Mouse (Mus musculus): ENCODE measurements around the gene Acox3. TPM values are rescaled to one million over a fixed set of nuclear protein-coding genes. Genes with fewer than 3 reads are reported as not detected.

Gene Acox3
- polyA plus RNA-seq, 1 experiment, result 15.1 TPM

GRCm38 (mm10) chr5:35630706-35631105 lies 47.9 kb downstream of the Acox3 start:
- Histone ChIP-seq H3K36me3 (ENCODE audit: control insufficient read depth, insufficient read depth, low read length, poor library complexity, severe bottlenecking) (no peaks in the 10 kb centered on the region), H3K27me3 (ENCODE audit: control insufficient read depth, insufficient read depth, low read length, poor library complexity, severe bottlenecking) (no peaks in the 10 kb centered on the region), H3K9ac (ENCODE audit: low read depth, poor library complexity, severe bottlenecking) (no peak overlapping the region), H3K4me1 (ENCODE audit: control insufficient read depth, insufficient read depth, low read length) (no peaks in the 10 kb centered on the region), H3K9me3 (replicated peaks; ENCODE audit: control insufficient read depth, insufficient read depth, low read length, poor library complexity, severe bottlenecking) (no peaks in the 10 kb centered on the region), H3K4me3 (ENCODE audit: low read depth, low read length) (no peak overlapping the region), H3K27ac (ENCODE audit: insufficient read depth, low read length) (no peak overlapping the region)
- TF ChIP-seq EP300 (IDR thresholded peaks at IDR 0.05; ENCODE audit: insufficient read depth, low read depth, low read length) (no peak), POLR2A (IDR thresholded peaks at IDR 0.05; ENCODE audit: insufficient read depth, low read length) (no peak)

DNA sequence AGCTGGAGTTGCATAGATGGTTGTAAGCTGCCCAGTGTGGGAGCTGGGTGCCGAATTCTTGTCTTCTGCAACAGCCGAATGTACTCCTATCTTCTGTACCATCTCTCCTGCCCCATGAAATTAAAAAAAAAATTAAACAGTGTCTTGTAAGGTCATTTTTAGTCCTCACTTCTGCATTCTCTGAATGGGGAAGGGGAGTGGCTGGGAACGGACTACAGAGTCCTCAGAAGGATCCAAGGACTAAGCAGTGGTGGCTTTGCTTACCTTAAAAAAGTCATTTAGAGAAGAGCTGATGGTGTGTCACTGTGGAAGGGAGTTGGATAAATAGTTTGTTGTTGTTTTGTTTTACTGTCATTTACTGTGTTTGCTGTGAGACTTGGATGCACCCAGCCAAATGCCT lies 48.4 kb downstream of the Acox3 start:
- Histone ChIP-seq H3K4me1 (ENCODE audit: control insufficient read depth, insufficient read depth, low read length) (no peaks in the 10 kb centered on the region), H3K27me3 (ENCODE audit: control insufficient read depth, insufficient read depth, low read length, poor library complexity, severe bottlenecking) (no peaks in the 10 kb centered on the region), H3K27ac (ENCODE audit: insufficient read depth, low read length) (no peak overlapping the region), H3K4me3 (ENCODE audit: low read depth, low read length) (no peak overlapping the region), H3K9me3 (replicated peaks; ENCODE audit: control insufficient read depth, insufficient read depth, low read length, poor library complexity, severe bottlenecking) (no peaks in the 10 kb centered on the region), H3K9ac (ENCODE audit: low read depth, poor library complexity, severe bottlenecking) (no peak overlapping the region), H3K36me3 (ENCODE audit: control insufficient read depth, insufficient read depth, low read length, poor library complexity, severe bottlenecking) (no peaks in the 10 kb centered on the region)
- TF ChIP-seq CTCF (IDR thresholded peaks at IDR 0.05; ENCODE audit: low read depth, low read length) (no peak), POLR2A (IDR thresholded peaks at IDR 0.05; ENCODE audit: insufficient read depth, low read length) (no peak), EP300 (IDR thresholded peaks at IDR 0.05; ENCODE audit: insufficient read depth, low read depth, low read length) (no peak)

DNA sequence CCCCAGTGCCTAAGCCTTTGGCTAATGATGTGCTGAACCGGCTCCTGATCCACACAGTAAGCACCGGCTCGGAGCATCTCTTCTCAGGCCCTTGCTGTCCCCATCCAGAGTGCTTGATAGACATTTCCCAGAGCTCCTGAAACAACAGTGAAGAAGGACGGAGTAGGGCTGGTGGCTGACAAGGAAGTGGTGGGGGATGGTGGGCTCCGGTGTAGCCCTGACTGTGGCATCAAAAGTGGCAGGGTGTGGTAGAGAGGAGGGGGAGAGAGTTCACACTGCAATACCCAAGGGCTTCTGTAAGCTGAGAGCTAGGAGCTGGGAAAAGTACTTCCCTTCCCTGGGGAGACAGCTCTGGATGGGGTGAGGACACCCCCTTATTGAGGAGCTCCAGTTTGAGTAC lies 48.9 kb downstream of the Acox3 start:
- no peak overlapping the region for H3K27ac ChIP-seq (ENCODE audit: insufficient read depth, low read length)
- no peaks in the 10 kb centered on the region for H3K9me3 ChIP-seq (replicated peaks; ENCODE audit: control insufficient read depth, insufficient read depth, low read length, poor library complexity, severe bottlenecking)
- H3K4me3 ChIP-seq (ENCODE audit: low read depth, low read length), result no peak overlapping the region
- H3K27me3 ChIP-seq (ENCODE audit: control insufficient read depth, insufficient read depth, low read length, poor library complexity, severe bottlenecking), result no peaks in the 10 kb centered on the region
- H3K4me1 ChIP-seq (ENCODE audit: control insufficient read depth, insufficient read depth, low read length), result no peaks in the 10 kb centered on the region
- H3K9ac ChIP-seq (ENCODE audit: low read depth, poor library complexity, severe bottlenecking), result no peak overlapping the region
- TF ChIP-seq CTCF (IDR thresholded peaks at IDR 0.05; ENCODE audit: low read depth, low read length) (no peak), EP300 (IDR thresholded peaks at IDR 0.05; ENCODE audit: insufficient read depth, low read depth, low read length) (no peak), POLR2A (IDR thresholded peaks at IDR 0.05; ENCODE audit: insufficient read depth, low read length) (no peak)
- no peaks in the 10 kb centered on the region for H3K36me3 ChIP-seq (ENCODE audit: control insufficient read depth, insufficient read depth, low read length, poor library complexity, severe bottlenecking)

DNA sequence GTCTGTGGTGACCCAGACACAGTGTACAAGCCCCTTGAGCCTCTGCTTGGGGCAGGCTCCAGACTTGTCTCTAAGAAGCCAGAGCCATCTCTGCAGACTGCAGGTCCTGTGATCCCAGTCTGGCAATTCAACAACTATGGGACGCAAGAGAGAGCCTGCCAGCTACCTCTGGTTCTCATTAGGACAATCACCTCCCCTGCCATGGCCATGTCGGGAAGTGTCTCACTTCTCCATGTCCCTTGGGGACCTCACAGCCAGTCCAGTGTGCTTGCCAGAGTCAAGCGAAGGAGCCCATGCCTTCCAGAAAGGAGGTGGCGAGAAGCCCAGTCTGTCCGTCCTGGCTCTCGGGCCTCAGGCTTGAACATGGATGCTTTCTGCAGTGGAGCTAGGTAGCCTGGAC lies 50.0 kb downstream of the Acox3 start:
- Histone ChIP-seq H3K27ac (ENCODE audit: insufficient read depth, low read length) (no peak overlapping the region), H3K4me1 (ENCODE audit: control insufficient read depth, insufficient read depth, low read length) (no peaks in the 10 kb centered on the region), H3K9ac (ENCODE audit: low read depth, poor library complexity, severe bottlenecking) (no peak overlapping the region), H3K9me3 (replicated peaks; ENCODE audit: control insufficient read depth, insufficient read depth, low read length, poor library complexity, severe bottlenecking) (no peaks in the 10 kb centered on the region), H3K4me3 (ENCODE audit: low read depth, low read length) (no peak overlapping the region), H3K27me3 (ENCODE audit: control insufficient read depth, insufficient read depth, low read length, poor library complexity, severe bottlenecking) (no peaks in the 10 kb centered on the region), H3K36me3 (ENCODE audit: control insufficient read depth, insufficient read depth, low read length, poor library complexity, severe bottlenecking) (no peaks in the 10 kb centered on the region)
- no peak for TF ChIP-seq POLR2A (IDR thresholded peaks at IDR 0.05; ENCODE audit: insufficient read depth, low read length)
- TF ChIP-seq CTCF (IDR thresholded peaks at IDR 0.05; ENCODE audit: low read depth, low read length), result no peak
- no peak for TF ChIP-seq EP300 (IDR thresholded peaks at IDR 0.05; ENCODE audit: insufficient read depth, low read depth, low read length)

DNA sequence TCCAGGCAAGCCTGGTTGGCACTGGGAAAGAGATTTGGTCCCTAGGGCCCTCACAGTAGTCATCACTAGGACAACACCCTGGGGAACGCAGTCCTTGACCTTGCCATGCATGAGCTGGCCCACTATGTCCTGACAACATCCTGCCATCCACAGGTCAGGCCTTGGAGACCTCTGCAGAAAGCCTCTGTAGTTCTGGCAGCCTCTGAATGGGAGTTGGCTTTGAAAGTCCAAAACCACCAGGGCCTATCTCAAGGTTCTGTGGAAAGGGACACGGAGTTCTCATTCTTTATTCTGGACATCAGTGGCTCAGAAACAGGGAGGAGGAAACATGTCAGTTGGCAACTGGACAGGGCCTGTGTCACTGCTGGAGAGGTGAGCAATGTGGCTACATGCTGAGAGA lies 53.2 kb downstream of the Acox3 start:
- TF ChIP-seq EP300 (IDR thresholded peaks at IDR 0.05; ENCODE audit: insufficient read depth, low read depth, low read length) (no peak), CTCF (IDR thresholded peaks at IDR 0.05; ENCODE audit: low read depth, low read length) (no peak), POLR2A (IDR thresholded peaks at IDR 0.05; ENCODE audit: insufficient read depth, low read length) (no peak)
- Histone ChIP-seq H3K27me3 (ENCODE audit: control insufficient read depth, insufficient read depth, low read length, poor library complexity, severe bottlenecking) (no peaks in the 10 kb centered on the region), H3K36me3 (ENCODE audit: control insufficient read depth, insufficient read depth, low read length, poor library complexity, severe bottlenecking) (no peaks in the 10 kb centered on the region), H3K27ac (ENCODE audit: insufficient read depth, low read length) (no peak overlapping the region), H3K4me1 (ENCODE audit: control insufficient read depth, insufficient read depth, low read length) (no peaks in the 10 kb centered on the region), H3K9me3 (replicated peaks; ENCODE audit: control insufficient read depth, insufficient read depth, low read length, poor library complexity, severe bottlenecking) (no peaks in the 10 kb centered on the region), H3K4me3 (ENCODE audit: low read depth, low read length) (no peak overlapping the region), H3K9ac (ENCODE audit: low read depth, poor library complexity, severe bottlenecking) (no peak overlapping the region)

- H3K27ac ChIP-seq (ENCODE audit: insufficient read depth, low read length), result no peak overlapping the region
- TF ChIP-seq EP300 (IDR thresholded peaks at IDR 0.05; ENCODE audit: insufficient read depth, low read depth, low read length) (no peak), CTCF (IDR thresholded peaks at IDR 0.05; ENCODE audit: low read depth, low read length) (no peak), POLR2A (IDR thresholded peaks at IDR 0.05; ENCODE audit: insufficient read depth, low read length) (no peak)
These were observed 59.2 kb downstream of the Acox3 start for GRCm38 (mm10) chr5:35641961-35642584.

More at GRCm38 (mm10) chr5:35641961-35642584, 59.2 kb downstream of the Acox3 start:
- Histone ChIP-seq H3K27me3 (ENCODE audit: control insufficient read depth, insufficient read depth, low read length, poor library complexity, severe bottlenecking) (no peaks in the 10 kb centered on the region), H3K9ac (ENCODE audit: low read depth, poor library complexity, severe bottlenecking) (no peak overlapping the region), H3K4me3 (ENCODE audit: low read depth, low read length) (no peak overlapping the region), H3K36me3 (ENCODE audit: control insufficient read depth, insufficient read depth, low read length, poor library complexity, severe bottlenecking) (no peaks in the 10 kb centered on the region), H3K9me3 (replicated peaks; ENCODE audit: control insufficient read depth, insufficient read depth, low read length, poor library complexity, severe bottlenecking) (no peaks in the 10 kb centered on the region), H3K4me1 (ENCODE audit: control insufficient read depth, insufficient read depth, low read length) (no peaks in the 10 kb centered on the region)

Measured in ES-Bruce4 (cell line).